In the genomic region with DNA sequence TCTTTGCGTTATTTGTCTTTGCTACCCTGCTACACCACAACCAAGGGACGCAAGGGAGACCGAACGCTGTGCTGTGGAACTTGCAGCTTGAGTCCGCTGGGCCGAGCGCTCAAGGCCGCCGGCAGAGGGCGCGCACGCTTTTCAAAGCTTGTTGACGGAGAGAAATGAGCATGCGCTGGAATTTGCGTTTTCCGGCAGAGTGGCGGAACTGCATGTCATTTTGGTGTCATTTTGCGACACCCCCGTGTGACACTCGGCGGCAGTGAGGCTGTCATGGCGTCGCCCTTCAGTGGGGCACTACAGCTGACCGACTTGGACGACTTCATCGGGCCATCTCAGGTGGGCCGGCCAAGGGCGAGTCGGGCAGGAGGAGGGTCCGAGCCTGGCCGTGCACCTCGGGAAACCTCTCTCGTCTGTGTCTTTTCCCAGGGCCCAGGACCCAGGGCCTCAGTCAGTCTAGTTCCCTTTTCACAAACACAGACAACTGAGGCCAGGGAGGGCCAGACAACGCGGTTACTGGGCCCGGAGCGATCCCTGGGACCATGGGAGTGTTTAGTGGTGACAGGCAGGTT, we compare ENCODE assay signal across 7 mouse cellular contexts. TPM values are rescaled to one million over a fixed set of nuclear protein-coding genes. Genes with fewer than 3 reads are reported as not detected.
A peak's percentile ranks its signal among the peaks of the same experiment; 100 is the strongest.
DNase-seq lines count a peak whose midpoint lies in the region; ATAC-seq lines count a peak whose summit lies in the region.

A gene (plus strand): TSS at position 228 of the 572 bp plus-strand sequence.

- peak within 1 kb of the TSS; percentile 88 for H3K9ac ChIP-seq in embryonic facial prominence, embryonic 12.5 days
- H3K9ac ChIP-seq in limb, embryonic 11.5 days (ENCODE audit: low read length) = peak within 1 kb of the TSS; percentile 79
- peak within 1 kb of the TSS; percentile 72 for H3K9ac ChIP-seq in midbrain, embryonic 14.5 days (replicated peaks; ENCODE audit: low read length)

- ATAC-seq in embryonic facial prominence, embryonic 12.5 days (ENCODE audit: insufficient number of reproducible peaks, insufficient read depth, low FRiP score, low TSS enrichment) = peak; percentile 73
- peak; percentile 75; the same call in 1 of the 2 replicates for ATAC-seq in limb, embryonic 11.5 days (ENCODE audit: insufficient number of reproducible peaks, low FRiP score, low TSS enrichment, low read depth)
- peak; percentile 83 for ATAC-seq in midbrain, embryonic 14.5 days (ENCODE audit: low FRiP score, low TSS enrichment)

- H3K4me3 ChIP-seq in embryonic facial prominence, embryonic 12.5 days = peak within 1 kb of the TSS; percentile 83
- H3K4me3 ChIP-seq in limb, embryonic 11.5 days (ENCODE audit: low read depth, low read length) = peak within 1 kb of the TSS; percentile 75
- peak within 1 kb of the TSS; percentile 64 for H3K4me3 ChIP-seq in midbrain, embryonic 14.5 days (replicated peaks; ENCODE audit: low read depth, low read length)

- under 1% methylated on average over 37 of the region's 37 CpGs for WGBS in embryonic facial prominence, embryonic 12.5 days
- under 1% methylated on average over 37 of the region's 37 CpGs for WGBS in limb, embryonic 11.5 days
- WGBS in midbrain, embryonic 14.5 days = 0% methylated on average over 37 of the region's 37 CpGs

- peak within 1 kb of the TSS; percentile 85 for H3K4me2 ChIP-seq in embryonic facial prominence, embryonic 12.5 days (replicated peaks)
- H3K4me2 ChIP-seq in limb, embryonic 11.5 days (ENCODE audit: low read depth, severe bottlenecking) = peak within 1 kb of the TSS; percentile 92
- peak within 1 kb of the TSS; percentile 89 for H3K4me2 ChIP-seq in midbrain, embryonic 14.5 days (ENCODE audit: low read length)

- H3K36me3 ChIP-seq in embryonic facial prominence, embryonic 12.5 days = no peaks in the 10 kb centered on the region
- H3K36me3 ChIP-seq in limb, embryonic 11.5 days (ENCODE audit: control insufficient read depth, insufficient read depth, low read length) = no peaks in the 10 kb centered on the region
- H3K36me3 ChIP-seq in midbrain, embryonic 14.5 days (ENCODE audit: control insufficient read depth, insufficient read depth, low read length) = no peaks in the 10 kb centered on the region; the same call in 1 of the 2 replicates

- H3K27ac ChIP-seq in embryonic facial prominence, embryonic 12.5 days = no peak within 1 kb of the TSS
- no peak within 1 kb of the TSS for H3K27ac ChIP-seq in limb, embryonic 11.5 days (replicated peaks; ENCODE audit: low read depth, low read length)
- no peak within 1 kb of the TSS for H3K27ac ChIP-seq in midbrain, embryonic 14.5 days (replicated peaks; ENCODE audit: low read depth, low read length)

- peaks cover 8% of the 10 kb centered on the region for H3K4me1 ChIP-seq in embryonic facial prominence, embryonic 12.5 days
- peaks cover 8% of the 10 kb centered on the region; the same call in 1 of the 2 replicates for H3K4me1 ChIP-seq in limb, embryonic 11.5 days (ENCODE audit: control insufficient read depth, insufficient read depth, low read length)
- H3K4me1 ChIP-seq in midbrain, embryonic 14.5 days (ENCODE audit: control insufficient read depth, insufficient read depth, low read length) = peaks cover 7% of the 10 kb centered on the region

- no peaks in the 10 kb centered on the region for H3K27me3 ChIP-seq in embryonic facial prominence, embryonic 12.5 days
- no peaks in the 10 kb centered on the region for H3K27me3 ChIP-seq in limb, embryonic 11.5 days (ENCODE audit: control insufficient read depth, insufficient read depth, low read length)
- H3K27me3 ChIP-seq in midbrain, embryonic 14.5 days (ENCODE audit: control insufficient read depth, insufficient read depth, low read length) = no peaks in the 10 kb centered on the region

- H3K9me3 ChIP-seq in embryonic facial prominence, embryonic 12.5 days = no peaks in the 10 kb centered on the region
- H3K9me3 ChIP-seq in limb, embryonic 11.5 days (ENCODE audit: control insufficient read depth, low read length) = no peaks in the 10 kb centered on the region
- H3K9me3 ChIP-seq in midbrain, embryonic 14.5 days (ENCODE audit: control insufficient read depth, low read length) = no peaks in the 10 kb centered on the region

- DNase-seq in adrenal gland, postnatal 25 days = peak; percentile 96
- peak; percentile 99 for DNase-seq in heart, adult 11 months
- peak; percentile 97 for DNase-seq in kidney, adult 18-20 months
- peak; percentile 100 for DNase-seq in limb, embryonic 11.5 days (ENCODE audit: low spot score)
- DNase-seq in midbrain, embryonic 14.5 days = peak; percentile 99
- peak; percentile 92 to 98 for DNase-seq in spleen, adult 18-20 months

RNA-seq across cellular contexts. Expression of the gene that starts here (rescaled TPM):
- total RNA-seq in adrenal gland, postnatal 25 days (2021) = 31.6 and 31.8 TPM in 2 replicates
- polyA plus RNA-seq in embryonic facial prominence, embryonic 12.5 days (2016; fragmentation: Nextera tagmentation; extraction: Ambion mirVana) = 23.9 and 25.6 TPM in 2 replicates
- 21.8 and 23.6 TPM in 2 replicates for polyA plus RNA-seq in limb, embryonic 11.5 days (2014; fragmentation: Nextera tagmentation; extraction: Ambion mirVana)
- 32.7 and 33.3 TPM in 2 replicates for polyA plus RNA-seq in midbrain, embryonic 14.5 days (2014; fragmentation: Nextera tagmentation; extraction: Ambion mirVana)
